Mouse (Mus musculus) retina, adult 2 months (tissue): ENCODE measurements around the gene Cyth3.

Source experiments
- DNase-seq: peaks from one replicate; pipeline ENCODE4 v3.0.0-alpha.2; 2012; ENCODE audit warnings: low read depth, low spot score

Gene Cyth3

DNA sequence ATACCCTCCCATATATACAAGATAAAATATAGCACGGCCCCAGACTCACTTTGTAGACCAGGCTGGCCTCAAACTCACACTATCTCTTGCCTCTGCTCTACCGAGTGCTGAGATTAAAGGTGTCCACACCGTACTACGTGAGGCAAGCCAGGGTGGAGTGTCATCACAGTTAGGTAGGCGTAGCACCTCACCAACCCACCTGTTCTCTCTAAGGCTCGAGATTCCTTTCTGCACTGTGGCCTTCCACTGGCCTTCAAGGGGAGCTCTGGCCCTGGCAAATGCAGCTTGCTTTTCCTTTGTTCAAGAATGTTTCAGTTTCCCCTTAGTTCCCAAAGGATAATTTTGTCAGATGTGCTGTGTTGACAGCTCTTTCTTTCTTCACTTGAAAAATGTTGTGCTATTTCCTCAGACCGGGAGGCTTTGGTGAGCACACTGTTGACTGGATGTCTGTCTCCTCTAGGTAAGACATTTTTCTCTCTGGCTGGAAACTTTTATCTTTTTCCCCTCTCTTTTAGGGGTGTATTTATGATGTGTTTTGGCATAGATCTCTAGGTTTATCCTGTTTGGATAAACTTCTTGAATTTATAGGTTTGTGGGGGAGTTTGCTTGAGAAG lies 40.9 kb downstream of the Cyth3 start:
- DNase-seq: no peak

DNA sequence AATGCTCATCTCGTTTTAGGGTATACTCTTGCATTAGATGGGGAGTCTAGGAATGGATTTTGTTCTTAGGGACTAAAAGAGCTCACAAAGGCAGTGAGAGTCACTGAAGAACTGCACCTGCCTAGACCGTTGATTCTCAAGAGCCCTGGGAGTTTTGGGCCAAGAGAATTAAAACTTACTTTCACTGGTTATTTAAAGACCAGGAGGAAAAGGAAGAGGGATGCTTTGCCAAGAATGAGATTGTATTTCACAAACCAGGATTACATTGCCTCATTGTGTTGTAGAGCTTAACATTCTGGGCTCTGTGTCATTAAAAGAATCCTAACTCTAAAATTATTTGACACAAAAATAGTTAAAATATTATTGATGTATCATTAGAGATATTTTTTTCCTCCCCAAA lies 43.3 kb downstream of the Cyth3 start:
- no peak for DNase-seq

DNA sequence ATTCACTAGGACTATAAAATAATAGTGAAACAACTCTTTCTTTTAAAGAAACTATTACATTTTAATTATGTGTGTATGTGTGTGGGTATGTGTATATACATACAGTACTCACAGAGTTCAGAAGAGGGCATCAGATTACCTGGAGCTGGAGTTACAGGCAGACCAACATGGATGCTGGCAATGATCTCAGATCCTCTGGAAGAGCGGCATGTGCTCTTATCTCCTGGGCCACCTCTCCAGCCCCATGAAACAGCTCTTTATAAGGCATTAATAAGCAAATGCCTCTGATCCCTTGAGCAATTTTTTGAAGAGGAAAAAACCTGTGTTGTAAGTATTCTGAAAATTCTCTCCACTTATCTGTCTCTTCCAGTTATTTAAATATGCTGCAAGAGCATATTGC lies 43.8 kb downstream of the Cyth3 start:
- DNase-seq: no peak

DNA sequence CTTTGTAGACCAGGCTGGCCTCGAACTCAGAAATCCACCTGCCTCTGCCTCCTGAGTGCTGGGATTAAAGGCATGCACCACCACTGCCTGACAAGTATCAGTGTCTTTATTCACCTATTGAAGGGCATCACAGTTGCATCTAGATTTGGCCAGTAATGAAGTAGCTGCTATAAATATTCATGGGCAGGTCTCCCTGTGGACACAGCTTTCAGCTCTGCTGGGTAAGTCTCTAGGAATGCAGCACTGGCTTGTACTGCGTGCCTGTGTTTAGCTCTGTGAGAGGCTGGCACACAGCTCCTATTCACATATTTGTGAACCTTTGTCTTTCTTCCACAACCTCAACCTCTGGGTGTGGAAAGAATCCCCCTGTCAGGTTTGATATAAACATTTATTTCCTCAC lies 46.6 kb downstream of the Cyth3 start:
- DNase-seq: no peak

DNA sequence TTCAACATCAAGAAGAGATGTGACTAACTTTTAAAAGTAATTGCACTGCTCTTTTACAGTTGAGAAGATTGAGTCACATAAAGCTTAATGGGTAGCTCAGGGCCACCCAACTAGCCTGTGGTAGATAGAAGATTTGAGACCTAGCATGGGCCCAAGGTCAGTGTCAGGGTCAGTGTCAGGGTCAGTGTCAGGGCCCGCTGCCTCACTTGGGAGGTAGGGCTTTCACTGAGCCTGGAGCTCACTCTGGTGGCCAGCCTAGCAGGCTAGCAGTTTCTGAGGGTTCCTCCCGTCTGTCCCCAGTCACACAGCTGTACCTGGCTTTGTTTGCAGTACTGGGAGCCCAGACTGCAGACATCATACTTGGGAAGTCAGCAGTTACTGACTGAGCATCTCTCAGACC lies 47.1 kb downstream of the Cyth3 start:
- no peak for DNase-seq

DNA sequence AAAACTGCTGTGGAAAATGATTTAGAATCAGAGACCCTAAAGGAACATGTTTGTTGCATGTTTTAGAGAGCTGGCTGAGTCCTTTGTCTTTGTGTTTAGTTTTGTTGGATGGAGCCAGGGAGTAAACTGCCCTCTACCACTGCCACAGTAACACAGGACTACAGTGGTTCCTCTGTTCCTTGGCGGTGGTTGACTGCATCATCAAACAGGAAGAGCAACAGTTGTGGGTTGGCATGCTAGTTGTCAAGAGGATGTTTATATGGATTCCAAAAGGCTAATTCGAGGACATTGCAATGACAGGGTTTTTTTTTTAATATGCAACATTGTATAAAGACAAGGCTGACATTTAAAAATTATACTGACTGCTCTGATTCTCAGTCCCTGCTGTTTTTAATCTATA lies 47.6 kb downstream of the Cyth3 start:
- DNase-seq: no peak

DNA sequence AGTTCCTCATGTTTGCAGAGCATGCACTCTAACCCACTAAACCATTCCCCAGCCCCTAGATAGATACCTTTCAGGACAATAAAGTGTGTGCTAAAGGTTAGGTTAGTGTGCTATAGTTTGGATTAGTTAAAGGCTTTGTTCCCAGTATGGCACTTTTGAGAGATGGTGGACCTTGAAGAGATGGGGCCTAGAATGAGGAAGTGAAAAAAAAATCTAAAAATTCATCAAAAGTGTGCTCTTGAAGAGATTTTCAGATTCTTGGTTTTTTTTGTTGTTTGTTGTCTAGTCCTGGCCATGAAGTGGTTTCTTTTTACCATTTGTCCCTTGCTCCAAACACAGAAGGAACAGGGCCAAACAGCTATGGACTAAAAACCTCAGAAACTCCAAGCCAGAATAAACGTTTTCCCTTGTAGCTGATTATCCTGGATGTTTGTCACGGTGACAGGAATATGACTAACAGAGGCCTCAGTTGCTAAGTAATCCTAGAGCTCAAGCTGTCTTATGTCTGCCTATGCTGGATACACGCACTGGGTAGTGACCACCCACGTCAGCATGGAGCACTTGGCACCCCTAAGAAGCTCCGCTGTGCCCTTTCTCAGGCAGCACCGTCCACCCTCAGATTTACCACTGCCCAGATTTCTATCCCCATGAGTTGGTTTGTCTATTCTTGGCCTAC lies 48.6 kb downstream of the Cyth3 start:
- no peak for DNase-seq

DNA sequence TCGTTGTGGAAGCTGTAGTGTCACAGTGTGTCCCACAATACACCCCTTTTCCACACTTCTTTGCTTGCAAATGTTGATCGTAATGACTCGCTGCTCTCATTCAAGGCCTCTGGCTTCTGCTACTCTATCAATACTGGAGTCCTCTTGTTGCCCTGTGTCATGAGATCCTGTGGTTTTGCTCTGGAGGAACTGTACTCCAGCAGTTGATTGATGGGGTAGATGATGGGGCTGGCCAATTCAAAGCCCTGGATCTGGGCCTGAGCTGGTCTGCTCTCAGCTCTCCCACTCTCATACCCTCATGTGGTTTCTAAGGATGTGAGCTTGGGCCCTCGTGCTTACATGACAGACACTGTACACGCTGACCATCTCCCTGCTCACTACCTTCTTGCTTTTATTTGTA lies 52.3 kb downstream of the Cyth3 start:
- DNase-seq: no peak

DNA sequence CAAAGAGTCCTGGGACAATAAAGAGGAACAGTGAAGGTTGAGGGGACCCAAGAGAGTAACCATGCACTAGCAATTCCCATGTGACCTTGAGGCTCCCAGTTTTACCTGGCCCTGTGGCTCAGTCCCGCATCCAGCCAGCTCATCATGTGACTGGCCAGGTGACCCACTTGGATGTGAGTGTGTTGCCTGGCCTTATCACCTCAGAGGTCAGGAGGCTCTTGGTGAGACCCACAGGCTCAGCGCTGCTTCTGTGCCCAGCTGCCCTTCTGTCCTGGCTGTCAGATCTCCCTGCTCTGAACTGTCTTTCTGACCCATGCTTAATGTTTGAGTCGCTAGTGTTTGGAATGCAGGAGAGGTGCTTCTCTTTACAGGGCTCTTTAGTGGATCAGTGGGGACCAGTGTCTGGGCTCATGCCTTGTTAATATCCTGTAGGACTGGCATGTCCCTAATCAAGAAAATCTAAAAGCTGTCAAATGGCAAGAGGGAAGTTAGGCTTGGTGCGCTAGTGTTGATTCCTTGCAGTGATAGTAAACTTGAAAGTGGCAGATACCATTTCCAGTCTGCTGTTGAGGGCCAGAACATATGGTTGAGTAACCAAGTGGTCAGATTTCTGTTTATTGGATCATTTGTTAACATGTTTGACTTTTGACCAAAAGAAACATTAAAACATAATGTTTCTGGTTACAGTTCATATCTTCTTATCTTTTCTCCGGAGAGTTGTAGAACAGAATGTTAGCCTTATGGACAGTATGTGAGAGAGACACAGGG lies 54.2 kb downstream of the Cyth3 start:
- no peak for DNase-seq

DNA sequence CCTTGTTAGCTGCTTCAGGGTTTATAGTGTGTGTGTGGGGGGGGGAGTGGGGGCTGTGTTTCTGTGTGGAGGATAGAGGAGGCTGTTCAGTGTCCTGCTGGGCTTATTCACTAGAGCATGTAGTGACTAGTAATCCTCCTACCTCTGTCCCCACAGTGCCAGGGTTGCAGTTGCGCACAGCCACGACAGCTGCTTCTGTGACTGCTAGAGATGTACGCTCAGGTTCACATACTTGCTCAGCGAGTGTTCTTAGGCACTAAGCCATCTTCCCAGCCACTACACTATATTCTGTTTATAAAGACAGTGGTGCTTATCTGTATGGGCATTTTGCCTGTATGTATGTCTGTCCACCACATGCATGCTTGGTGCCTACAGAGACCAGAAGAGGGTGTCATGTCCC lies 55.1 kb downstream of the Cyth3 start:
- no peak for DNase-seq

DNA sequence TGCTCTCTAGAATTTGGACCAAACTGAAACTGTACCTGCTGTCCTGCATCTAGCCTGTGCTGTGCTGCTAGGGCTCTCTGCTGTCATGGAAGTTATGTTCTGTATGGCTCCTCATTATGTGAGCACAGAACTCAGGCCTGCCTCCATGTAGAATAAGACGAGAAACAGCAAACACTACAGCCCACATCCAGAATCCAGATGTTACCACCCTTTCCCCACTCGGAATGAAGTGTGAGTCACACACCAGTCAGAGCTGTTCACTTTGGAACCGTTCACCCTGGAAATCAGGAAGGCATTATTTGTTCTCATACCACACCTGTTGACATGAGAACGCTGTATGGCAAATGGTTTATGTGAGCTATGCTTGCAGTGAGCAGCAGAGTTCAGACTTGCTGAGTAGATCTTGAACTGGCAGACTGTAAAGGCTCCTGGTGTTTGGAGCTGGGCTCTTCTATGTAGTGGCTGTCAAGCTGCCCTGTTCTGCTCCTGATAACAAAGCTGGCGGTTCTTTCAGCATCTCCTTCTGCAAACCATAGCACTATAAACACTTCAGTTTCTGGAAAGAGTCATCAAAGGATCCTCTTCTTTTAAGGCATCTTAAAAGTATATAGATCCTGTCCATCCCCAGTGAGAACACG lies 56.5 kb downstream of the Cyth3 start:
- DNase-seq: no peak

DNA sequence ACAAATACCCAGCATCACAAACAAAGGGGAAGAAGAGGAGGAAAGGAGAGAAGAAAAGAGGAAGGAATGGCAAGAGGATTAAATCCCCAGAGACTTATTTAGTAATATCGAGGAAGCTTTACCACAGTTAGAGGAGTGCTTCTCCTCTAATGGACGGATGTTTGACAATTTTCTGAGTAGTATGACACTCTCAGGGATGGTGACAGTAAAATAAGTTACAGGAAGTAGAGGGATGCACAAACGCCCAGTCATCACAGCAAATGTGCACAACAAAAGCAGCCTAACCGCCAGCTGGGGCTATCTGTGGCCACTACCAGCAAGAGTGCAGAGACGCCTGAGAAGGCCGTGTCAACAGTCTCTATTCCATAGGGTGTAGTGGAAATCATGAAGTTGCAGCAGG lies 57.4 kb downstream of the Cyth3 start:
- DNase-seq: no peak

DNA sequence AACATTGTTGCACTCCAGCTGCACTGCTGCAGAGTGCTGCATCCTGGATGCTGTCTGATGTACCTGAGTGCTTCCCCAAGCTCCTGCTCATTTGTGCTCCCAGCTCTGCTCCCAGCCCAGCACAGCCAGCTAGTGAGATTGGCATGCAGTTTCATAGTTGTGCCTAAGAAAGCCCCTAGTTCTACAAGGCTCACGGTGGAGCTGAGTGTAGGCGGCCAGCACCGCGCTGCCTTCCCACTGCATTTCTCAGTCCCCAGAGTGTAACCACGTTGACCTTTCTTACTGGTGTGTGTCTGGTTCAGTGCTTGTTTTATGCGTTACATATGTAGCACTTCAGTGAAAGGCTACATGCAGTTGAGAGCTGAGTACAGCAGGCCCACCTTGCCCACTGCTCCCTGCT lies 61.4 kb downstream of the Cyth3 start:
- DNase-seq: no peak

DNA sequence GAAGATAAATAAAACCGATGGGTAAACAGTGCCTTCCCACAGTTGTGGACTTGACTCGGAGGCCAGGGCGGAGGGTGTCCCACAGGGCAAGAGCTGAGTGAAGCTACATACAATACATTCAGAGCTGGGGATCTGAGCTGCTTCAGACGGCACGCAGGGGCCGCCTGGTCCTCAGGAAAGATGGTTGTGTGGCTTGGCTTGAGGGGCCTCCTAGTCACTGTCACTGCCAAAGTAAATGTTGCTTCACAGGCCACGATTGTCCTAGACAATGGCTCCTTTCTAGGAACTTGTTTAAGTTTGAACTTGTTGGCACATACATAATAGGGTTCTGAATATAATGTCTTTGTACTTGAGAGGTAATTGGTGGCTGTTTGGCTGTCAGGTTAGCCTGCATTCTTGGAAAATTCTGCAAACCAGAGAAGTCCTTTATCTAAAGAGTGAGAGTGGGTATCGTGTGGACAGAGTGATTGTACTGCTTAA lies 62.7 kb downstream of the Cyth3 start:
- DNase-seq: no peak

DNA sequence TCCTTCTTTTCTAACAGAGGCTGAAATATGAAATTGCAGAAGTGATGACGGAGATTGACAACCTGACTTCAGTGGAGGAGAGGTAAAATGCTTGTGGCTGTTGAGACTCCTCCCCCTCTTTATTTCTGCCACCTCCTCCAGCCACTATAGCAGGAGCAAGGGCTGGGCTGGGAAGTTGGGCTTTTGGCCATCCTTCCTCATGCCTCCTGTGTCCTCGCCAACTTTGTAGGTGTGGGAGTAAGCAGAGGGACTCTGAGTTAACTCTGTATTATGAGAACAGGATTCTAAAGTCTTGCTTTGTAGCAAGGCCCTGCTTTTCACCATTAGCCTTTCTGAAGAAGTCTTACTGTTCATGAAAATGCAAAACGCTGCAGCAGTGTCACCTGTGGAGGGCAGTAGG lies 64.2 kb downstream of the Cyth3 start:
- no peak for DNase-seq

DNA sequence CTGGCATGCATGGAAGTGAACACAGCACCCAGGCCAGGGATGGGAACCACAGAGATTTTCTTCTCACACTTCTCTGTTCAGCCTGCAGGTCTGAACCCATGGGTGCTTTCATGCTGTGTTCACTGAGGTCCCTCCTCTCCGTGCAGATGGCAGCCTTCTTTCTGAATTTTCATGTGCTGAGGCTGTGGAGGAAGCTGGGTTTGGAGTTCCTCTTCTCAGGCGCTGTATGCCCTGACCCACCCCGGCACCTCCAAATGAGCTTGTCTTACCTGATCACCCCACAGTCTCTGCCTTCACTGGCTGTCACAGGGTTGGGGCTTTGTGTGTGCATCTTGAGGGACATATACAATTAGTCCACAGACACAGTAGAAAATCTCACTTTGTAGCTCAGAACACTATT lies 65.3 kb downstream of the Cyth3 start:
- no peak for DNase-seq

DNA sequence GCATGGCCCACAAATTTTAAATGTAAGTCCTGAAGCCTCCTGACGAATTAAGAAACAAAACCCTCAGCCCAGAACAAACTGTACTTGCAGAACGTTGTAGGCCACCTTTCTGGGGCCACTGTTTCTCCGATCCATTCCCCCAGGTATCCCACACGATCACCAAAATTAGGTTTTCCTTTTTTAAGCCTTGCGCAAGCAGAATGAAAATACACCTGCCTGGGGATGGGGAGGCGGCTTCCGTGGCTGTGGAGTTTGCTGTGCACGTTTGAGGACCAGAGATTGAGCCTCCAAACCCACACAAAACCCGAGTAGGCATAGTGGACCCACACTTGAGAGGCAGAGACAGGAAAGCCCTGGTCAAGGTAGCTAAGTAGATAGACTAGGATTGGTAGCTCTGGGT lies 68.1 kb downstream of the Cyth3 start:
- no peak for DNase-seq

DNA sequence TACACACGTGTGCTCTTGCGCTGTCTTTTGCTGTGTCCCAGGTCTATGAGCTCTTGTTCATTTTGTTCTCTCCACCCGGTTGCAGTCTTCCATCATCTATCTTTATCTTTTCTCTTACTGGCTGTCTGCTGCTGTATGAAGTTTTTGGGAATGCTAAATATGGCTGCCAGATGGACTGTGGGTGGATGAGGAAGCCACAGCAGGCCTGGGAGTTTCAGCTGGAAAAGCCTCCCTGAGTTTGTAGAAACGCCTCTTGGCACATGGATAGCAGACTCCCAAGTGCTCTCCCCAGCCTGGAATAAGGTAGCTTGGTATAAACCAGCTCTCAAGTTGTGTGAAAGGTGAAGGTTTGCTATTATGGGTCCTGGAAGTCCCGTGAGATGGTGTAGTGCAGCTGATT lies 68.7 kb downstream of the Cyth3 start:
- DNase-seq: no peak

DNA sequence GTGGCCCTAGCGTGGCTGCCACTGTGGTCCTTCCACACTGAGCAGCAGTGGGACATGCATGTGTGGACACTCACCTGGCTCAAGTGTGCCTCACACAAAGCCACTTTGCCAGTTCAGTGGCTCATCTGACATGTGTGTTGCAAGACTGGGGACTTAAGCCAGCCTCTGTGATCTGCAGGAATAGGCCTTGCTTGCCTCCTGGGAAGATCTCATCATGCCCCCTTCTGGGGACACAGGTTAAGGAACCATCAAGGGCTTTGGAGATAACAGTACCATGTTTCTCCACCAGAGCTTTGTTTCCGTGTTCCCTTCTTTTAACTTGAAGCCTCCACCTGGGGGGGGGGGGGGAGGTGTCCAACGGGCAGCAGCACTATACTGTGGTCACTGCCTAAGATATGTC lies 74.1 kb downstream of the Cyth3 start:
- no peak for DNase-seq

DNA sequence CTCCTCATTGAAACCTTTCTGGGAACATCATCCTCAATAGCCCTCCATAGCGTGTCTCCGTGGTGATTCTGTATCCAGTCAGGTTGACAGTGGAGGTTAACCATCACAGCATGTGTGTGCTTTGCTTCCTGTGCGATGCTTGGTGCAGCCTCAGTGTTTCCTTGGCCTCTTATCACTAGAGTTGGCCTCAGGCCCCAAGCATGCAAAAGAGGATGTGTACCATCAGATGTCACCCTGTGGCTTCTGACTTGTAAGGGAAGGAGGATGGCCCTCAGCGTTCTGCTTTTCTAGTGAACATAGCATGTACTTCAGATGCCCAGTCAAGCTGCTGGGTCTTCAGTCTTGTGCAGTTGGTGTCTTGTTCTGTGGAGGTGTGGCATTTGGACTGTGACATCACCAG lies 76.2 kb downstream of the Cyth3 start:
- DNase-seq: no peak

DNA sequence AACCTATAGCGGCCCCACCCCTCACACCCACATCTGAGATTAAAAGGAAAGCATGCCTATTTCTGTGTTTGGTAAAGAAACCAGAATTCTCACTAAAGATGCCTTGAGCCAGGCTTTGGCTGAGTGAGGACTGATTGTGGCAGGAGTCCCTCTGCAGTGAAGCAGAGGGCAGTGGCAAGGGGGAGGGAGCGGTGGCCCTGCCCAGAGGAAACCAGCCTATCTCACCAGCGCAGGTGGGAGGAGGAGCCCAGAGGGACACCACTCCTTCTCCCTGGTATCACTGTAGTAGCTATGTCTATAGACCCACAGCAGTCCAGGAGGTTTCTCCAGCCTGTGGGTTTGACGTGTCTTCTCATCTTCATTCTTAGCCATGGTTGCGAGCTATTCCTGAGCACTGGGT lies 78.0 kb downstream of the Cyth3 start:
- DNase-seq: no peak

DNA sequence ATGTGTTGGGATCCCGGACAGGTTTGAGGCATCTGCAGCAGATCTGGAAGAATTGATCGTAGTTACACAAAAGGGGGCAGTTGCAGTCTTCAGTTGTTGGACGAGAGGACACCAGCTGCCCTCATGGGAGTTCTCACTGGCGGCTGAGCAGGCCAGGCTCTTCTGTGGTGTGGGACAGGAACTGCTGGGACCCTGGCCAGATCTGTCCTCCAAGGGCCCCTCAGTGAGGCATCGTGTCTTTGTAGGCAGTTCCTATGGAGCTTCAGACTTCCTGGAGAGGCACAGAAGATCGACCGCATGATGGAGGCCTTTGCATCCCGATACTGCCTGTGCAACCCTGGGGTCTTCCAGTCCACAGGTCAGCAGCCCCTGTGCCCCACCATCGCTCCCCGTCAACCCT lies 78.8 kb downstream of the Cyth3 start:
- no peak for DNase-seq
